Mouse (Mus musculus): ENCODE data around the gene Mrpl45. TPM values are rescaled to one million over a fixed set of nuclear protein-coding genes. Genes with fewer than 3 reads are reported as not detected.
A peak's percentile ranks its signal among the peaks of the same experiment; 100 is the strongest.

The Mrpl45 gene
- polyA plus RNA-seq, 1 experiment from 2014 or later = 21.2 TPM

DNA sequence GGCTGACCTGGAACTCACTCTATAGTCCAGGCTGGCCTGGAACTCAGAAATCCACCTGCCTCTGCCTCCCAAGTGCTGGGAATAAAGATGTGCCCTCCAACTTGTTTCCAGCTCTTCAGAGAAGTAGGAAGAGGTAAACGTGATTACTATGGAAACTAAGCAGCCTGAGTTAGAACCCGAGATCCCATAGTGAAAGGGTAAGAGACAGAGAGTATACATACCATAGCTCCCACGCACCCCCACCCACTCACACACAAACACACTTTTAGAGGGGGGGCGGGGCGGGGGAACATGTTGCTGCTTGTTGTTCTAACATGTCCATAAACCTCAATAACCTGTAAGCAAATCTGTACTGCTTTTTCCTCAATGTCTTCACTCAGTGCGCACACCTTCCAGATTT is 37.1 kb upstream of the Mrpl45 start:
- Histone ChIP-seq H3K27ac (ENCODE audit: low read length) (no peak overlapping the region), H3K4me3 (ENCODE audit: low read depth, low read length) (peak overlapping the region; percentile 99), H3K27me3 (ENCODE audit: control insufficient read depth, insufficient read depth, low read depth, low read length) (no peaks in the 10 kb centered on the region), H3K9ac (ENCODE audit: low read depth, low read length) (peak overlapping the region; percentile 98; the same call in 1 of the 2 replicates), H3K9me3 (replicated peaks; ENCODE audit: control insufficient read depth, low read length) (no peaks in the 10 kb centered on the region), H3K4me1 (ENCODE audit: control insufficient read depth, low read depth, low read length) (peaks cover 27% of the 10 kb centered on the region), H3K4me2 (ENCODE audit: low read depth, low read length) (peak overlapping the region; percentile 93), H3K36me3 (ENCODE audit: control insufficient read depth, insufficient read depth) (no peaks in the 10 kb centered on the region)
- ATAC-seq (ENCODE audit: low read depth) = no peak
- WGBS (ENCODE audit: insufficient replicate concordance) = 83% methylated on average over 6 of the region's 6 CpGs

DNA sequence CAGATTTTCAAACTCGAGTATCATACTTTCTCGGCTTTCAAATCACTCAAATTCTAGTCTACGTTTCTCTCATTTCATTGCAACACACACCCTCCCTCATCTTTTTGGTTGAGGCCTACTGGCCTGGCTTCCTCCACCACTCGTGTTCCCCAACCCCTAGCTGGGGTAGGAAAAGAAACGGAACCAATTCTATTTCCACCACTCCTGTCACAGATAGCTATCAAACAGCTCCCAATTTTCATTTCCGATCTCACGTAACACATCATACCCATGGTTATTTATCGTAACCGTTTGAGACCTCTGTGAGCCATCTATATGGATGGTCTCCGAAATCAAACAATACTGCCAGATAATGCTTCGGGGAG is 36.5 kb upstream of the Mrpl45 start:
- H3K4me1 ChIP-seq (ENCODE audit: control insufficient read depth, low read depth, low read length) = peaks cover 27% of the 10 kb centered on the region
- no peak for ATAC-seq (ENCODE audit: low read depth)
- H3K9me3 ChIP-seq (replicated peaks; ENCODE audit: control insufficient read depth, low read length) = no peaks in the 10 kb centered on the region
- peak overlapping the region; percentile 92 for H3K27ac ChIP-seq (ENCODE audit: low read length)
- H3K4me2 ChIP-seq (ENCODE audit: low read depth, low read length) = peak overlapping the region; percentile 93
- H3K27me3 ChIP-seq (ENCODE audit: control insufficient read depth, insufficient read depth, low read depth, low read length) = no peaks in the 10 kb centered on the region
- peak overlapping the region; percentile 99 for H3K4me3 ChIP-seq (ENCODE audit: low read depth, low read length)
- no peaks in the 10 kb centered on the region for H3K36me3 ChIP-seq (ENCODE audit: control insufficient read depth, insufficient read depth)
- 18% methylated on average over 11 of the region's 11 CpGs for WGBS (ENCODE audit: insufficient replicate concordance)
- peak overlapping the region; percentile 98 for H3K9ac ChIP-seq (ENCODE audit: low read depth, low read length)

DNA sequence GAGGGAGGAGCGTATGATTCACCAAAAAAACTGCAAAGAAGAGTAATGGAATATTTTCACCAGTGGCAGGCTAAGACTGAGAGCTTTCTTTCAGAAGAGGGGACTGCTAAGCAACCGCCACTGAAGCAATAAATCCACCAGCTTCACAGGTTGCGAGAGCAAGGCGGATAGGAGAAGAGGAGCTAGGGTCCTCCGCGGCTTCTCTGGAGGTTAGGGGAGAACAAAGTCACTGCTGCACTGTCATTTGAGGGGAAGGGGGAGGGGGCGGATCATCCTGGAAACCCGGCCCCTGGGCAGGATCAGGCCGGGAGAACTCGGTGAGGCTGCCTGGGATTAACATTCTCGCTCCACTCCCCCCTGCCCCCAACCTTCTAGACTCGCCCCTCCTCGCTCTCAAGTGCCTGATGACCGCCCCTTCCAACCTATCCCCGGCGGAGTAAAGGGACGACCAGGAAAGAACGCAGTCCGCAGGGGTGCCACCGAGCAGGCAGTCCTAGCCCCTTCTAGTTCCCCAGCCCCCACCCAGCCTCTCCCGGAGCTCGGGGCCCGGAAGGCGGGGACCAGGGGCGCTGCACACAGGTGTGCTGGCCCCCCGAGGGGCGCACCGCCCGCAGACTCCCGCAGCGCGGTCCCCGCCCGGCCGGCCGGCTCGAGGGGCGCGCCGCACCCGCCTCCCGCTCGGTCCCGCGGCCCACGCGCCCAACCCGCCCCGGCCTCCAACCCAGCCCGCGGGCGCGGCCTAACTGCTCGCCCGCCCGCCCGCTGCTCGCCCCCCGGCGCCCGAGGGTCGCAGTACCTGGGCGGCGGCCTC is 35.9 kb upstream of the Mrpl45 start:
- Histone ChIP-seq H3K9me3 (replicated peaks; ENCODE audit: control insufficient read depth, low read length) (no peaks in the 10 kb centered on the region), H3K36me3 (ENCODE audit: control insufficient read depth, insufficient read depth) (no peaks in the 10 kb centered on the region), H3K4me1 (ENCODE audit: control insufficient read depth, low read depth, low read length) (peaks cover 27% of the 10 kb centered on the region), H3K4me2 (ENCODE audit: low read depth, low read length) (peak overlapping the region; percentile 93), H3K9ac (ENCODE audit: low read depth, low read length) (peak overlapping the region; percentile 98), H3K27ac (ENCODE audit: low read length) (peak overlapping the region; percentile 92), H3K4me3 (ENCODE audit: low read depth, low read length) (peak overlapping the region; percentile 99), H3K27me3 (ENCODE audit: control insufficient read depth, insufficient read depth, low read depth, low read length) (no peaks in the 10 kb centered on the region)
- under 1% methylated on average over 41 of the region's 64 CpGs for WGBS (ENCODE audit: insufficient replicate concordance)
- peak; percentile 67 for ATAC-seq (ENCODE audit: low read depth)

DNA sequence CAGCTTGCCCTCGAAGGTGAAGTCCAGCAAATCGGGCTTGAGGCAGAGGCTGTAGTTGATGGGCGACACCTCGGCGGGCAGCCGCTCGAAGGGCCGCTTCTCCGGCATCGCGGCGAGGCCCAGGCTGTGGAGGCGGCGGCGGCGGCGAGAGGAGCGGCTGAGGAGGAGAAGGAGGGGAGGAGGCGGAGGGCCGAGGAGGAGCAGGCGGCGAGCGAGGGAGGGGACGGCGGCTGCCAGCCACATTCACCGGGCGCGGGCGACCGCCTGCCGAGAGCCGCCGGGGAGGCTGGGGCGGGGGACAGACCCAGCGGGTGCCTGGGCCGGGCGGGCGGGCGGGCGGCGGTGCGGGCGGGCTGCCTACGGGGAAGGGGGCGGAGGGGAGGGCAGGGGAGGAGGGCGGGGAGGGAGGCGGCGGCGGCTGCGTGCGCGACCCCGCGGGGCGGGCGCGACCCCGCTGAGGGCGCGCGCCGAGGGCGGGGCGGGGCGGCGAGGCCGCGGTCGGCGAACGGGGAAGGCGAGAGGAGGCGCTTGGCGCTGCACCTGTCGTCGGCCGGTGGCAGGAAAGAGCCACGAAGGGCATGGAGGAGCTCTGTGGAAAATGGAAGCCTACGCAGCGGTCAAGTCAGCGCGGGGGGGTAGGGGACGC is 35.2 kb upstream of the Mrpl45 start, which contains the start of gene Npepps:
Gene Npepps, minus strand, starts transcription at position 423 of the 646 bp plus-strand sequence.
- Histone ChIP-seq H3K4me3 (ENCODE audit: low read depth, low read length) (peak within 1 kb of the TSS; percentile 99), H3K27ac (ENCODE audit: low read length) (peak within 1 kb of the TSS; percentile 92), H3K27me3 (ENCODE audit: control insufficient read depth, insufficient read depth, low read depth, low read length) (no peaks in the 10 kb centered on the region), H3K4me1 (ENCODE audit: control insufficient read depth, low read depth, low read length) (peaks cover 27% of the 10 kb centered on the region), H3K36me3 (ENCODE audit: control insufficient read depth, insufficient read depth) (no peaks in the 10 kb centered on the region), H3K9me3 (replicated peaks; ENCODE audit: control insufficient read depth, low read length) (no peaks in the 10 kb centered on the region), H3K9ac (ENCODE audit: low read depth, low read length) (peak within 1 kb of the TSS; percentile 98), H3K4me2 (ENCODE audit: low read depth, low read length) (peak within 1 kb of the TSS; percentile 93)
- under 1% methylated on average over 47 of the region's 83 CpGs for WGBS (ENCODE audit: insufficient replicate concordance)
- ATAC-seq (ENCODE audit: low read depth) = peak; percentile 90

DNA sequence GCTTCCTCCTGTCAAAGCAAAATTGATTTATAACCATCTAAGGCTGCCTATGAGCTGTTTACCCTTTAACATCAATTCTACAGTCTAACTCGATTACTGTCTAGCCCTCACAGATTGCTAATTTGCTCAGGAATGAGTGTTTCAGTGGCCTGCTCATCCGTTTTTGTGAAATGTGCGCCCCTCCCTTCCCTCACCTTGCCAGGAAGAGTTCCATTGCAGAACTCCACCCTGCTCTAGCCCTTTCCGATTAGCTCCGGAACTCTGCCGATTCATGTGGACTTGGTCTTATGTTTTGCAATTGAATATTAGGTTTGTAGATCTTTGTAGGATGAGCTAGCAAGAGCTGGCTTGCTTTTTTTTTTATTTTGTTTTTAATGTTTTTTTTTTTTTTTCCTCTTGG is 33.3 kb upstream of the Mrpl45 start:
- no peak for ATAC-seq (ENCODE audit: low read depth)
- H3K27ac ChIP-seq (ENCODE audit: low read length) = no peak overlapping the region
- WGBS (ENCODE audit: insufficient replicate concordance) = 74% methylated on average over 6 of the region's 6 CpGs

DNA sequence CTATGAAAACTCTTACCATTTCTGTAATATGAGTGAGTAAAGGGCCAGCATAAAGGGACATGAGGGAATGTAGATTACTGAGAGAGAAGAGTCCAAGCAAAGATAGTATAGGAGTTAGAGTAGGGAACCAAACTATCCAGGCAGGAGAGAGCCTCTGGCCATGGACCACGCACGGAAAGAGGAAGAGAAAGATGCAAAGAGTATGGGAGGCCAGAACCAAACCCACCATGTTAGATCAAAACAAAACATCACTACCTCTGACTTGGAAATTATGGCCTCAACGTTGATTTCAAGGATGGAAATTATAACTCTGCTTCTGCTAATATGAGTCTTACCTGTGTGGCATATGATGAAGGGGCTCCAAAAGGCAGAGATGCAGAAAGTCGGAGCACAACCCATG is 30.7 kb upstream of the Mrpl45 start:
- Histone ChIP-seq H3K9me3 (replicated peaks; ENCODE audit: control insufficient read depth, low read length) (no peaks in the 10 kb centered on the region), H3K27ac (ENCODE audit: low read length) (no peak overlapping the region), H3K4me2 (ENCODE audit: low read depth, low read length) (no peak overlapping the region), H3K27me3 (ENCODE audit: control insufficient read depth, insufficient read depth, low read depth, low read length) (no peaks in the 10 kb centered on the region), H3K4me3 (ENCODE audit: low read depth, low read length) (no peak overlapping the region), H3K4me1 (ENCODE audit: control insufficient read depth, low read depth, low read length) (peaks cover 5% of the 10 kb centered on the region), H3K36me3 (ENCODE audit: control insufficient read depth, insufficient read depth) (no peaks in the 10 kb centered on the region), H3K9ac (ENCODE audit: low read depth, low read length) (no peak overlapping the region)
- ATAC-seq (ENCODE audit: low read depth) = no peak
- 45% methylated on average over 4 of the region's 4 CpGs for WGBS (ENCODE audit: insufficient replicate concordance)

More for the DNA sequence above, 33.3 kb upstream of the Mrpl45 start:
- H3K9me3 ChIP-seq (replicated peaks; ENCODE audit: control insufficient read depth, low read length) = no peaks in the 10 kb centered on the region
- H3K36me3 ChIP-seq (ENCODE audit: control insufficient read depth, insufficient read depth) = no peaks in the 10 kb centered on the region
- peaks cover 22% of the 10 kb centered on the region for H3K4me1 ChIP-seq (ENCODE audit: control insufficient read depth, low read depth, low read length)
- no peak overlapping the region for H3K4me2 ChIP-seq (ENCODE audit: low read depth, low read length)
- H3K4me3 ChIP-seq (ENCODE audit: low read depth, low read length) = no peak overlapping the region
- no peak overlapping the region for H3K9ac ChIP-seq (ENCODE audit: low read depth, low read length)
- no peaks in the 10 kb centered on the region for H3K27me3 ChIP-seq (ENCODE audit: control insufficient read depth, insufficient read depth, low read depth, low read length)

DNA sequence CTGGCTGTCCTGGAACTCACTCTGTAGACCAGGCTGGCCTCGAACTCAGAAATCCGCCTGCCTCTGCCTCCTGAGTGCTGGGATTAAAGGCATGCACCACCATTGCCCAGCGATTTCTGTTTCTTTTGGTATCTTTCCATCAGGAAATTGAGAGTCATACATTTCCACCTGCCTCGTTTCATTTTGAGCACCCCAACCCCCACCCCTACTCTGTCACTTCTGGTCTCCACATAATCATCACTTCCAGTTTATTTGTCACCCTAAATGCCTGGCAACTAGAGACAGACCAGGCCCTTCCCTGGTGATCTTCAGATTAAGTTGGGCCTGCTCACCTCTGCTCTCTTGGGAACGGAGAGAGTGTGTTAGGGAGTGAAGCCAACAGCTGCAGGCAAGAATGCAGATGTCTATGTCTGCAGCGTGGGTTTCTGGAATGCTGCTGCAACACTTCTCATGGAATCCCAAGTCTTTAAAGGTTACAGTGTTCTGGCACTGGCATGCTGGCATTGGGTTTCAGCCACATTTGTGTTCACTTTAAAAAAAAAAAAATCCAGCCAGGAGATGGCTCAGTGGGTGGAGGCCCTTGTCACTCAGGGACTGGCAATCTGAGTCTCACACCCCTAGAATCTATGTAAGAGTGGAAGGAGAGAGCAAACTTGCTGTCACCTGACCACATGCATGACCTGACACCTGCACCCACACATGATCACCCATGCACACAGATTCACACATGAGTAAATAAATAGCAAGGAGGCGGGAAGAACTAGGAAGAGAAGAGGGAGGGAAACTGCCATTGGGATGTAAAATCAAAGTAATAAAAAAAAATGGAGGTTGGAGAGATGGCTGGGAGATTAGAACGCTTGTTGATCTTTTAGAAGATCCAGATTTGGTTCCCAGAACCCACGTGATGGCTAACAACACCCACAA is 29.4 kb upstream of the Mrpl45 start:
- Histone ChIP-seq H3K9ac (ENCODE audit: low read depth, low read length) (no peak overlapping the region), H3K27me3 (ENCODE audit: control insufficient read depth, insufficient read depth, low read depth, low read length) (no peaks in the 10 kb centered on the region), H3K9me3 (replicated peaks; ENCODE audit: control insufficient read depth, low read length) (no peaks in the 10 kb centered on the region), H3K4me3 (ENCODE audit: low read depth, low read length) (no peak overlapping the region), H3K4me1 (ENCODE audit: control insufficient read depth, low read depth, low read length) (peaks cover under 1% of the 10 kb centered on the region), H3K36me3 (ENCODE audit: control insufficient read depth, insufficient read depth) (no peaks in the 10 kb centered on the region), H3K27ac (ENCODE audit: low read length) (no peak overlapping the region), H3K4me2 (ENCODE audit: low read depth, low read length) (no peak overlapping the region)
- WGBS (ENCODE audit: insufficient replicate concordance) = 58% methylated on average over 9 of the region's 9 CpGs
- ATAC-seq (ENCODE audit: low read depth) = no peak

GRCm38 (mm10) chr11:97286973-97287372 is 28.5 kb upstream of the Mrpl45 start:
- WGBS (ENCODE audit: insufficient replicate concordance) = 50% methylated on average over 6 of the region's 6 CpGs
- Histone ChIP-seq H3K9me3 (replicated peaks; ENCODE audit: control insufficient read depth, low read length) (no peaks in the 10 kb centered on the region), H3K27ac (ENCODE audit: low read length) (no peak overlapping the region), H3K4me2 (ENCODE audit: low read depth, low read length) (no peak overlapping the region), H3K36me3 (ENCODE audit: control insufficient read depth, insufficient read depth) (no peaks in the 10 kb centered on the region), H3K4me1 (ENCODE audit: control insufficient read depth, low read depth, low read length) (no peaks in the 10 kb centered on the region), H3K27me3 (ENCODE audit: control insufficient read depth, insufficient read depth, low read depth, low read length) (no peaks in the 10 kb centered on the region), H3K4me3 (ENCODE audit: low read depth, low read length) (no peak overlapping the region), H3K9ac (ENCODE audit: low read depth, low read length) (no peak overlapping the region)
- no peak for ATAC-seq (ENCODE audit: low read depth)
